ENCODE assay signal across 20 mouse cellular contexts in genomic region chr1:64364095-64364494, GRCm38 (mm10).
"Had no signal": no experiment of that assay in that cellular context is flagged by ENCODE, and none has a peak within 500 bp of the region (broad histone marks: within the 10 kb centered on the region; RNA-seq: fewer than 3 reads in every experiment).

No protein-coding gene starts in this region.

- DNase-seq: cerebellum, adult 9-10 months; cerebellum, adult 9-11 months; cerebellum, postnatal 10 days; cerebellum, postnatal 14 days; cerebellum, postnatal 25 days; cerebellum, postnatal 36 days; embryo, embryonic 11 days; forebrain, postnatal 0 days; gastrocnemius, adult 2 months; gastrocnemius, postnatal 10 days; gastrocnemius, postnatal 14 days; gastrocnemius, postnatal 25 days; gastrocnemius, postnatal 36 days; heart, adult 11 months; heart, adult 18-20 months; heart, adult 2 months had no signal

- ATAC-seq: forebrain, embryonic 13.5 days; forebrain, embryonic 14.5 days; forebrain, embryonic 15.5 days; forebrain, embryonic 16.5 days; forebrain, postnatal 0 days had no signal
